Mouse (Mus musculus): ENCODE measurements around the gene Prickle4. TPM values are rescaled to one million over a fixed set of nuclear protein-coding genes. Genes with fewer than 3 reads are reported as not detected.

The Prickle4 gene
- polyA plus RNA-seq, 2 experiments from 2014 or later, result not detected

GRCm38 (mm10) chr17:47706196-47706595 lies 11.7 kb upstream of the Prickle4 start:
- no peak for ATAC-seq

DNA sequence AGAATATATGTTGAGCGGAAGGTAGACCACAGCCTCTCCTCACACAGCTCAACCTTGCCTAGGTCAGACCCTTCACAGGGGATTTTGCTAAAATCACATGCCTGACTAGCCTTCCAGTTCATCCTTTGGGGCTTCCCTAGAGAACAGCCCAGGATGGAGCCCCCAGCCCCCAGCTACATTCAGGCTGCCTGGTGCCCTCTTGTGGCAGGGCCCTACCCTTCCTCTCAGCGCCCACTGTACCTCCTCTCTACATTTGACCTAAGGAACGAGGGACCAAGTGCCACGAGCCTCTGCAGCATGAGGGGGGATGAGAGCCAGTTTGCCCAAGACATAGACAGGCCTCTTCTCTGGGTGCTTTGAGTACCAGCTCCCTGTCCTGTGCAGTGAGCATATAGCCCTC lies 10.2 kb upstream of the Prickle4 start:
- no peak for ATAC-seq

- ATAC-seq, result no peak
Observed at GRCm38 (mm10) chr17:47703556-47703955, 9.0 kb upstream of the Prickle4 start.

DNA sequence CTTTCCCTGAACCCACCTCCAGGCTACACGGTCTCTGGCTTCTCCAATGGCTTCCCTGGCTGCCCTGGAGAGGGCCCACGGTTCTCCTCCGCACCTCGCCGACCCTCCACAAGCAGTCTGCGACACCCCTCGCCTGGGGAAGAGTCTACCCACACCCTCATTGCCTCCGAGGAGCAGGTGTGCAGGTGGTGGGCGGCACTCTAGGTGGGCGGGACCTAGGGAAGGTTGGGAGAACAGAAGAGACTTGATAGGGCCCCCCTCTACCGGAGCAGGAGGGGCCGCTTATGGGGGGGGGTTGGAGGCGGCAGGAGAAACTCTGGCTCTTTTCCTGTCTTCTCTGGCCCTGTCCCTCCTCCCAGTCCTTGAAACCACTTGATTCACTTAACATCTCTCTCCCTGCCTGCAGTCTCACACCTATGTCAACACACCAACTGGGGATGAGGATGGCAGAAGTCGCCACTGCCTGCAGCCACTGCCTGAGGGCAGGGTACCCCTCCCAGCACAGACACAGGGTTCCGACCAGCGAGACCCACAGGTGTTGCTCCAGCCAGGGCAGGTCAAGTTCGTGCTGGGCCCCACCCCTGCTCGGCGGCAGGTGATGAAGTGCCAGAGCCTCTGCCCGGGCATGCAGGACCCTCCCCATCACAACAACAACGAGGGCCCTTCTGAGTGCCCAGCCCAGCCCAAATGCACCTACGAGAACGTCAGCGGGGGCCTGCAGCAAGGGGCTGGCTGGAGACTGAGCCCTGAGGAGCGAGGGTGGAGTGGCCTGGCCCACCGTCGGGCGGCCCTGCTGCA lies 8.2 kb upstream of the Prickle4 start:
- no peak for ATAC-seq

DNA sequence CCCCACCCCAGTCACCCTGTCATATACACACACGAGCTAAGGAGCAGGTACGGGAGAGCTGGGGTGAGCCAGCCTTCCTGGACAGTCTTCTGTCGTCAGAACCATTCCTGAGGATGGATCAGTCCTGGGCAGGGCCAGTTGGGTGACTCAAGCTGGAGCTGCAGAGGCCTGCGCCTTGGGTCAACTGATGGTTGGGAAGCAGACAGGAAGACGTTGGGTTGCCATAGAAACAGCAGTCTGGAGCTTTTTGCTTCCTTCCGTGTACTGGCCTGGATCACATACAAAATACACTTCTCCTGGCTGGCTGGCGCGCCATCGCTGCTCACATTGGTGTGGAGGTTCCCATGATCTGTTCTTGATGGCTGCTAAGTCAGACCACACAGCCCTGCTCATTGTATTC lies 7.3 kb upstream of the Prickle4 start:
- no peak for ATAC-seq

DNA sequence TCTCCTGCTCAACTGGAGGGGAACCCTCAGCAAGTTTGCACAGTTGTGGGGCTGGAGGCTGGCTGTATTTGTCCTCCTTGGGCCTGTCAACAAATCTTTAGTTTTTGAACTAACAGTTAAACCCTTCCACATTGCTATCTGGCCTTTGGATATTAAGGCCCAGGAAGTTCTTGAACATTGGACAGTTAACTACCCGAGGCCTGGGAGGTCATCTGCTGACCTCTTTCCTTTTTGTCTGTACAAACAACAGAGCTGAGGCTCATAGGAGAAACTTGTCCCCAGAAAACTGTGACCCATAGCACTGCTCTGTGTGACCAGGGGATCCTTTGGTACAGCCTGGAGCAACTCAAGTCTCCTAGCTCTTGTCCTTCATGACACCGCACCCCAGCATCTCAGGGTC lies 4.5 kb upstream of the Prickle4 start:
- ATAC-seq, result no peak

- no peak for ATAC-seq
Observed at GRCm38 (mm10) chr17:47698156-47698555, 3.6 kb upstream of the Prickle4 start.

- ATAC-seq, result no peak
Observed at GRCm38 (mm10) chr17:47695337-47695710, 788 bp upstream of the Prickle4 start.

- no peak for ATAC-seq
Observed at GRCm38 (mm10) chr17:47694442-47694502, 264 bp downstream of the Prickle4 start, which contains the start of gene Gm21981. Gm21981 (minus strand) TSS chr17:47694455.

DNA sequence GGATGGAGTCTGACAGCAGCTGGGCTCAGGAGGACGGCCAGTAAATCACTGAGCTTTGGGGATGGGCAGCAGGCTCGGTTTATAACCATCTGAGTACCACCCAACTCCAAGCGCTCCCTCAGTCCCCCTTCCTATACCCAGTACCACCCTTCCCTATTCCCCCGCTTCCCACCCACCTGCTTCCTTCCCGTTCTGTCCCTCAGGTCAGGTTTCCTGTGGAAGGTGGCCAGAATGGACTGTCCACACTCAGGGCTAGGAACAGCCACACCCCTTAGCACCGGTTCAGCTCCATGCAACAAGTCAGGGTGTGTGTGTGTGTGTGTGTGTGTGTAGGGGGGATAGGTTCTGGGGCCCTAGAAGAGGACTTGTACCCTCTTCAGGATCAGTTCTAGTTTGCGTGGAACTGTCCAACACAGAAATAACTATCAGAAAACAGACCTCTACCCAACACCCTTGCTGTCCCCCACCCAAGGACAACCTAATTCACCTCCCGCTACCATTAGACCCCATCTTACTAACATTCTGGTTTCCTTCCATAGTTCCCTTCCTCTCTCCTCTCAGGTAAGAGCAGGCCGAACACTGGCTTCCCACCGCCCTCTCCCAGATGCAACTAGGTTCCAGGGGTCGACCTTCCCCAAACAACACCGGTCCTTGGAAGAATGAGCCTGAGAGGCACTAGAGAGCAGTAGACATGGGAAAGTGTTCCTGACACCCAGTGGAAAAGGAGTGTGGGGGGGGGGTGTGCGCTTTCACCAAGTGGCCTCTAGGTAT lies 680 bp downstream of the Prickle4 start:
- ATAC-seq, result no peak

- ATAC-seq, result no peak
Observed at GRCm38 (mm10) chr17:47691650-47692049, 2.9 kb downstream of the Prickle4 start.

GRCm38 (mm10) chr17:47689894-47690293 lies 4.6 kb downstream of the Prickle4 start:
- no peak for ATAC-seq

- peak; percentile 24 for ATAC-seq
Observed at GRCm38 (mm10) chr17:47688608-47689575, 5.6 kb downstream of the Prickle4 start, which contains the start of gene Frs3. Frs3 (plus strand) TSS chr17:47689030.

DNA sequence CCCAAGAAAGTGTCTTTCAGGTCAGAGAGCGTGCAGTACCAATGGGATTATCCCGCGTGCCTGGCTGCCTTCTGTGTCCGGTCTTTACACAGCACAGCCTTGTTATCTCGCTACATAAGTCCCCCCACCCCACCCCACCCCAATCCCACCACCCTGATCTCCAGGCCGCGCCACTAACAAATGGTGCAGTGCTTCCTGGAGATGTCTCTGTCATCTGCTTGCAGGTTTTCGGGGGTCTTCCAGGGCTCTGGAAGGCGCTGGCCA lies 6.3 kb downstream of the Prickle4 start, which contains the start of gene Tomm6:
Gene Tomm6 (minus strand): TSS at position 43 of the 264 bp plus-strand sequence.
- ATAC-seq, result no peak

DNA sequence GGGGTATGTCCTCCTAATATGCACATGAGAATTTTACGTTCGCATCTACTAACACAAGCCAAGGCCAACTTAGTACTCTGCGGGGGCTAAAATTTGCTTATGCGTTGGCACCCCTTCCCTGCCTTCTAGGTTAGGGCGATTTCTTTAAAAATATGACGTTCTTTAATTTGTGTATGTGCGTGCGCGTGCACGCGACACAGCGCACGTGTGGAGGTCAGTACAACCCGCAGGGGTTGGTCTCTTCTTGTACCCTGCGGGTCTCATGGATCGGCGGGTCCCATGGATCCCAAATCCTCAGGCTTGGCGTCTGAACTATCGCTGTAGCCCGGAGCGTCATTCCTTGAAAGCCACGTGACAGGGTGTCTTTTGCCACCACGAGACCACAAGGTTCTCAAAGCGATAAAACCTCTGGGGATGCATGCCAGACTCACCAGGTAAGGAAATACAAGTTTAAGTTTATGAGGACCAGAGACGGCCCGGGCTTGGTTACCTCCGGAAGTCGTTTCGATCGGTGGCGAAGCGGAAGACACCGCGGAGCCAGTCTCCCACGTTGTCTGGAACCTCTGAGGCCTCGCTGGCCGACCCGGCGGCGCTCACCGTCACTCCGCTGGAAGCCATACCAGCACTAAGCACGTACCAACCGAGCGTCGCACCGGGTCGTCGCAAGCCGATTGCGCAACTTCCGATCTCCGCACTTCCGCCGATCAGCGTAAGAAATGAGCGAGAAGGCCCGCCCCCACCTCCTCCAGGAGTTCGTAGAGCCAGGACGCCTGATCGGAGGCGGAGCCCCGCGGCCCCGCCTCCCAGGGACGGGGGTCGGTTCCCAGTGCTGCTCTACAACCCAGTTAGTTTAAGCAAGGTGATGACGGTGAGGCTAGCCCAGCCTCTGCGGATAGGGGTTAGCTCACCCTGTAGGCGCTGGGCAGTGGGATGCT lies 6.9 kb downstream of the Prickle4 start:
- ATAC-seq, result peak; percentile 92

- ATAC-seq, result no peak
Observed at GRCm38 (mm10) chr17:47682836-47683235, 11.7 kb downstream of the Prickle4 start.

DNA sequence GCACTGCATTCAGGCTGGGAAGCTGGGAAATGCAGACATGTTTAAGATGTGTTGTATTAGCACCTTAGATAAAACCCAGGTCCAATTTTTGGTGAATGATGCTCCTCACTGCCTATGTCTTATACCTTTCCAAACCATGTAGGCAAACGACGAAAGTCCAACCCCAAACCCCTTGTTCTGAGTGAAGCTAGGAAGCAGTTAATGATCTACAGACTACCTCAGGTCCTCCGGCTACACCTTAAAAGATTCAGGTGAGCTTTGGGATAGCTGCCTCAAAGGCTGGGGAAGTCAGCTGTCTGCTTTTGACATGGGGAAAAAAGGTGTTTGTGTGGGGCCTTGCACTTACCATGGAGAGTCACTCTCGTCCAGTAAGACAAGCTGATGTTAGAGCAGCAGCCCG lies 15.8 kb downstream of the Prickle4 start:
- ATAC-seq, result no peak

- ATAC-seq, result no peak
Observed at GRCm38 (mm10) chr17:47678238-47678637, 16.3 kb downstream of the Prickle4 start.

DNA sequence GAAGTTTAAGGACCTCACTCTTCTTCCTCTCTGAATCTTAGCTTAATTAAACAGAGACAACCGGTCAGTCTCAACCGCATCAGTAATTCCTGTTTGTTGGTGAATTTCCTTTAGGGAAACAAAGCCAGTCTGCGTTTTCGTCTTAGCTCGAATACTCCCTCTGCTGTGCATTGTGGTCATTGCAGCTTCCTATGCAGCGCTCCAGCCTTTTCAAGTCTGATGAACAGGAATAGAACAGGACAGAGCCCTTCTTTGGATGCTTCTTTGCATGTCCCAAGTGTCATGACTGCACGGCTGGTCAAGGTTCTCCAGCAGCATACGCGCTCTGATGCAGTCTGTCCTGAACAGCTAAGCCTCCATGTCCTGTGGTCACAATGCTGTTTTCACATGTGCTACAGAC lies 18.0 kb downstream of the Prickle4 start:
- ATAC-seq, result no peak

- ATAC-seq, result no peak
Observed at GRCm38 (mm10) chr17:47672311-47673111, 22.0 kb downstream of the Prickle4 start.

- ATAC-seq, result no peak
Observed at GRCm38 (mm10) chr17:47671988-47672310, 22.6 kb downstream of the Prickle4 start.

GRCm38 (mm10) chr17:47669166-47669565 lies 25.4 kb downstream of the Prickle4 start:
- no peak for ATAC-seq

Data from activated CD4-positive, CD25-positive, alpha-beta regulatory T cell, adult 4 months (primary cell).